Mouse (Mus musculus) stomach, embryonic 14.5 days (tissue): Measurements from ENCODE around the gene Serpinb6b. TPM values are rescaled to one million over a fixed set of nuclear protein-coding genes. Genes with fewer than 3 reads are reported as not detected.

Experiments
- ATAC-seq: fragments of 200-750 bp; cut with Nextera tagmentation; 2 replicates; pipeline ENCODE4 v1.8.0; 2017; ENCODE audit warnings: low read depth, moderate TSS enrichment; ENCODE audit not compliant: insufficient number of reproducible peaks, insufficient read depth, low FRiP score
- H3K27ac ChIP-seq: fragments of 300-500 bp; sonication (generic); 2 replicates; pipeline ENCODE4 v1.5.1; 2014; ENCODE audit warnings: mild to moderate bottlenecking, low read length, moderate library complexity, mixed read lengths
- H3K27me3 ChIP-seq: fragments of 300-500 bp; sonication (generic); 2 replicates; pipeline ENCODE4 v1.6.1; 2014; ENCODE audit warnings: low read length, control low read depth, mixed read lengths; ENCODE audit not compliant: control insufficient read depth, insufficient read depth
- H3K36me3 ChIP-seq: fragments of 300-500 bp; sonication (generic); 2 replicates; pipeline ENCODE4 v1.6.1; 2014; ENCODE audit warnings: mild to moderate bottlenecking, control low read depth, low read length, moderate library complexity, mixed read lengths; ENCODE audit not compliant: control insufficient read depth, insufficient read depth
- H3K4me1 ChIP-seq: fragments of 300-500 bp; sonication (generic); 2 replicates; pipeline ENCODE4 v1.6.1; 2014; ENCODE audit warnings: low read length, control low read depth, mixed read lengths; ENCODE audit not compliant: control insufficient read depth, insufficient read depth
- H3K4me2 ChIP-seq: fragments of 300-500 bp; sonication (generic); replicated peaks from 2 replicates; pipeline ENCODE4 v1.6.1; 2014; ENCODE audit warnings: low read depth, low read length, control low read depth
- H3K4me3 ChIP-seq: fragments of 300-500 bp; sonication (generic); 2 replicates; pipeline ENCODE4 v1.5.1; 2014; ENCODE audit warnings: low read depth, low read length, control low read depth
- H3K9ac ChIP-seq: fragments of 300-500 bp; sonication (generic); replicated peaks from 2 replicates; pipeline ENCODE4 v1.6.1; 2014; ENCODE audit warnings: low read depth, mild to moderate bottlenecking, control low read depth, low read length, moderate library complexity, mixed read lengths
- H3K9me3 ChIP-seq: fragments of 300-500 bp; sonication (generic); 2 replicates; pipeline ENCODE4 v1.6.1; 2016; ENCODE audit warnings: low read depth, low read length, control low read depth; ENCODE audit not compliant: control insufficient read depth
- WGBS: fragments of 180-500 bp; shearing (Covaris S2); extraction: QIAGEN DNeasy Blood & Tissue Kit; methylation state at CpG from one replicate; pipeline ENCODE4 v1.1.7; 2014; 5-methylcytosine and 5-hydroxymethylcytosine counted together
- polyA plus RNA-seq: library from polyadenylated mRNA; unstranded; fragments of >200 nt; fragmentation: Nextera tagmentation; extraction: Ambion mirVana; gene quantifications from 2 replicates; pipeline ENCODE4 v1.2.1, GENCODE M21; 2014

Serpinb6b gene
- polyA plus RNA-seq, 1 experiment from 2014 or later, result 2.8 TPM

DNA sequence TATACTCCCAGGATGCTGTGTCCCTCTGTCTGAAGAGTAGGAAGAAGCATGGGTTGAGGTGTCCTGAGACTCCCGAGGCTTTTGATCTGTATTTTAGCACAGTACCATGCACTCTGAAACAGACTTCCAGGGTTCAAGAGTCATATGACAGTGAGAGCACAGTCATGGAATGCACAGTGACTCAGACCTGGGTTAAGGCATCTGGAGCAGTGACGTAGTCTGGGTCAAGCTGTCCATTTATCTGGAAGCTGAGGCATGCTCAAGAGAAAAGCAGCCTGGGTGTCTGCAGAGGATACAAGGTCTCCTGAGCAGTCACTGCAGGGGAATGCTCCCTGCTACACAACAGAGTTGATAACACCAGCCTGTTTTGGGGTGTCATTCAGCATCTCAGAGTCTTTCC is 63.5 kb downstream of the Serpinb6b start:
- H3K9ac ChIP-seq, result no peak overlapping the region
- no peaks in the 10 kb centered on the region for H3K27me3 ChIP-seq
- no peaks in the 10 kb centered on the region for H3K36me3 ChIP-seq
- no peak for ATAC-seq
- H3K4me2 ChIP-seq, result no peak overlapping the region
- no peaks in the 10 kb centered on the region for H3K9me3 ChIP-seq
- no peak overlapping the region for H3K27ac ChIP-seq
- no peaks in the 10 kb centered on the region for H3K4me1 ChIP-seq
- WGBS, result 54% methylated on average over 2 of the region's 2 CpGs
- H3K4me3 ChIP-seq, result no peak overlapping the region

Other genes starting within 250 kb of the Serpinb6b start
- gene Mylk4, start 181.3 kb upstream of the Serpinb6b start, polyA plus RNA-seq, result 0.07 TPM in 1 of 2 replicates, not detected in the other
- gene Wrnip1, start 163.2 kb upstream of the Serpinb6b start, polyA plus RNA-seq, result 15.8 and 17.3 TPM in 2 replicates
- not detected in 2 replicates for gene D930007J09Rik, start 162.4 kb upstream of the Serpinb6b start, polyA plus RNA-seq
- 21.2 and 31.1 TPM in 2 replicates for gene Serpinb1a, start 114.0 kb upstream of the Serpinb6b start, polyA plus RNA-seq
- not detected in 2 replicates for gene Serpinb1c, start 67.0 kb upstream of the Serpinb6b start, polyA plus RNA-seq
- gene Serpinb9, start 38.0 kb downstream of the Serpinb6b start, polyA plus RNA-seq, result 9.5 and 9.7 TPM in 2 replicates
- gene Serpinb9b, start 62.2 kb downstream of the Serpinb6b start, polyA plus RNA-seq, result not detected in 2 replicates
- gene Serpinb1b, start 113.4 kb downstream of the Serpinb6b start, polyA plus RNA-seq, result 0.69 and 1.1 TPM in 2 replicates
- not detected in 2 replicates for gene Serpinb9c, start 194.5 kb downstream of the Serpinb6b start, polyA plus RNA-seq
- gene Serpinb9d, start 227.8 kb downstream of the Serpinb6b start, polyA plus RNA-seq, result not detected in 2 replicates